Mouse (Mus musculus) 3134 (cell line): ENCODE results near the gene Rhpn2.

Source experiments
- DNase-seq: peaks from one replicate; pipeline ENCODE4 v3.0.0-alpha.2; 2011; ENCODE audit warnings: low spot score; ENCODE audit not compliant: insufficient read length; ENCODE audit errors: extremely low read depth

The Rhpn2 gene

GRCm38 (mm10) chr7:35333692-35334526, at the start of gene Rhpn2:
Gene Rhpn2, plus strand, starts transcription at chr7:35334170.
- peak; percentile 99 for DNase-seq

DNA sequence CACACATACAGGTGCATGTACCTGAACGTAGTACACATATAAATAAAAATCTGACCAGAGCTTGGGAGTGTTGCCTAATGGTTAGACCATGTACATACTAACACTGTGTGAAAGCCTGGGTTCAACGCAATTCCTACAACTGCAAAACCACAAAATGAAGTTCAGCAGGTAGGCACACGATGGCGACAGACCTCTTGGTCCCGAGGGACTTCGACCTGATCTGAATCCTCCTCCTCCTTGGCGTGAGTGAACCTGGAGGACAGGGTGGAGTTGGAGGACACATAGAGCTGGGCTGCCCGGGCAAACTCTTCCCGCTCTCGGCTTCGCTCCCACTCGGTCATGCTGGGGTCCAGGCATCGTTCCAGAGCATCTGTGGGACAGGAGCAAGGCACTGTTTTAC, 40.5 kb upstream of the Rhpn2 start:
- DNase-seq, result no peak

GRCm38 (mm10) chr7:35295631-35296030, 38.3 kb upstream of the Rhpn2 start:
- DNase-seq, result no peak

- DNase-seq, result no peak
Measured at GRCm38 (mm10) chr7:35297886-35298285, 36.1 kb upstream of the Rhpn2 start.

GRCm38 (mm10) chr7:35299656-35300055, 34.3 kb upstream of the Rhpn2 start:
- DNase-seq, result no peak

- DNase-seq, result no peak
Measured at GRCm38 (mm10) chr7:35300792-35301191, 33.2 kb upstream of the Rhpn2 start.

DNA sequence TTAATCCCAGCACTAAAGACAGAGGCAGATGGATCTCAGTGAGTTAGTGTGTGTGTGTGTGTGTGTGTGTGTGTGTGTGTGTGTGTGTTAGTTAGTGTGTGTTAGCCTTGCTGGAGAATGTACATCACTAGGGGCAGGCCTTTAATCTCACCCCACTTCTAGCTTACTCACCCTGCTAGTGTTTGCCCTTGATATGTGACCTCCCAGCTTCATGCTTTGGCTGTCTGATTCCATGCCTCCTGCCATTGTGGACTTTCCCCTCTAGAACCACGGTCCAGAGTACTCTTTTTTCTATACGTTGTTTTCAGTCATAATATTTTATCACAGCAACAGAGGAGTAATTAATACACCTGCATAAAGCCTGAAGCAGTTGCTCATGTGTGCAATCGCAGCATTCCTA, 22.8 kb upstream of the Rhpn2 start:
- no peak for DNase-seq

DNA sequence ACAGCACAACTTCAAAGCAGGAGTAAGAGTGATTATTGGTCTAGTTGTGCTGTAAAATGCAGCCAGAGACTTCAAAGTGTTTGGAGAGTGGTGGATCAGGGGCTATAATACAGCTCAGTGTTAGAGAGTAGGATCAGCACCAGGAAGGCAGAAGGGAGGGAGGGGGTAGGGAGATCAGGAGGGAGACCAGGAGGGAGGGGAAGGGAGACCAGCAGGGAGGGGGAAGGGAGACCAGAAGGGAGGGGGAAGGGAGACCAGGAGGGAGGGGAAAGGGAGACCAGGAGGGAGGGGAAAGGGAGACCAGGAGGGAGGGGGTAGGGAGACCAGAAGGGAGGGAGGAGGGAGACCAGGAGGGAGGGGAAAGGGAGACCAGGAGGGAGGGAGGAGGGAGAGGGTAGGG, 19.8 kb upstream of the Rhpn2 start:
- DNase-seq, result no peak

DNA sequence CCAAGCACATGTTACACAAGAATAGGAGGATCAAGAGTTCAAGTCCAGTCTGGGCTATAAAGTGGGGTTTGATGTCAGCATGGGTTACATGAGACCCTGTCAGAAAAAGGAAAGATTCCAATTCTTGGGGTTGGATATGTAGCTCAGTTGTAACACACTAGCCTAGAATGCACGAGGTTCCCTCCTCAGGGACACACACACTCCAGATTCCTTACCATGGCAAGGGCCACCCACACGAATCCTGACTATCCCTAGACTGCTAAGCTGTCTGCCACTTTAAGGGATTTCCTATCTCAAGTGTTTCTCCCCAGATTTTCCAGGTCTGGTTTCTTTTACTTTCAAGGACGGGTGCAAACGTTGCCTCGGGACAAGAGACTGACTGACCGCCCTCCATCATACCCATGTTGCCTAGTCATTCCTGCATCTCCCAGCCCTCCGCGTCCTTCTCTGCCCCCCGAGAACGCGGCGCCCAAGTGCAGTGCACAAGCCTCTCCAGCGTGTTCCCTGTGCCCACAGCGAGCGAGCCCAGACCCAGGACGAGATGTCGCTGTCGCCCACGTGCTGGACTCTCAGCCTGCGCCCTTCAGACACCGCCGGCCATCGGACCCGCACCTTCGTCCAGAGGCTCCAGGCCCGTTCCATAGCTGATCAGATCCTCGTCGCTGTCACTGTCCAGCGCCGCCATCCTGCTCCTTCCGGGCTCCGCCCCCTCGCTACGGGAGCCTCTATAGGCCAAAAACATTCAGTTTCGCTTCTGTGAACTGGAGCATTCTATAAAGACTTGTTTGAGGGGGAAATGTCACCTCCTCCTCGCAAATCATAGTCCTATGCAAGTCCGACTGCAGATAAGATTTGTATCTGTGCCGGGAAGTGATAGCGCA, 16.0 kb upstream of the Rhpn2 start, which contains the start of gene Gpatch1:
Gene Gpatch1 (minus strand): TSS at position 712 of the 881 bp plus-strand sequence.
- peak; percentile 78 for DNase-seq

DNA sequence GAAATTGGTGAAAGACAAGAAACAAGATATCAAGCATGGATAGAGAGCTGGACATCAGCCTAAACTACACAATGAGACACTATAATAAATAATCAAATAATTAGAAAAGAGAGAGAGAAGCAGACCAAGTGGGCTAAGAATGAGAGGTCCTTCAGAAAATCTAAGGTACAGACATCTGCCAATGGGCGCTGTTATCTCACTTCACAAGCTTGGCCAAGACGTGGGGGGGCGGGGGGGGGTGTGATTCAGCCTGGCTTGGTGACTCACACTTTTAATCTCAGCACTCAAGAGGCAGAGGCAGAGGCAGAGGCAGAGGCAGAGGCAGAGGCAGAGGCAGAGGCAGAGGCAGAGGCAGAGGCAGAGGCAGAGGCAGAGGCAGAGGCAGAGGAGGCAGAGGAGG, 14.7 kb upstream of the Rhpn2 start:
- peak; percentile 31 for DNase-seq

GRCm38 (mm10) chr7:35319755-35320154, 14.2 kb upstream of the Rhpn2 start:
- peak; percentile 22 for DNase-seq

- DNase-seq, result no peak
Measured at GRCm38 (mm10) chr7:35322161-35322560, 11.8 kb upstream of the Rhpn2 start.

DNA sequence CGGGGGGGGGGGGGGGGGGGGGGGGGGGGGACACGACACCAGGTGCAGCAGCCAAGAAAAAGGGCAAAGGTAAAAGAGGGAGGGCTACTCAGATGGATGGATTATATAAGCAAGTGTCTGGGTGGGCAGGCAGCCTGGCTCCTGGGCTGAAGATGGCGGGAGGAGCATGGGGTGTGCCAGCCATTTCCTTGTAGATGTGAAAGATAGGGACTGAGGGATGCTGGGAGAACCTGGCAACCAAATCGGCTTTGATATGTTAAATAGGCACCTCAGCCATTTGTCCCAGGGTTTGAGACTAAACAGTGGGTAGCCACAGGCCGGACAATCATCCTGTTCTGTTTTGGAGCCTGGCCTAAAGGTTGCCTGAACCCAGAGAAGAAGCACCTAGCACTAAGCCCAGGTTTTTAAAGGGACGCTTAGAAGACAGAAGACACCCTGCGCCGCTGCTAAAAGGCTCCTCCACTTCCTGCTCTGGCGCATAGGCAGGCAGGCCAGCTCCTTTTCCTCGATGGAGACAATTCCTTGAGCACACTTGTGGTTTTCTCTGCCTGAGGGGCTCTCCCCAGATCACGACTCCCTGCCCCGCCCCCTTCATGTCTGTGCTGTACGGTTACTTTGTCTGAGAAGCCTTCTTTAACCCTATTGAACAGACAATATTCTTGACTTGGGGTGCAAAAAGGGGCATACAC, 11.1 kb upstream of the Rhpn2 start:
- no peak for DNase-seq

DNA sequence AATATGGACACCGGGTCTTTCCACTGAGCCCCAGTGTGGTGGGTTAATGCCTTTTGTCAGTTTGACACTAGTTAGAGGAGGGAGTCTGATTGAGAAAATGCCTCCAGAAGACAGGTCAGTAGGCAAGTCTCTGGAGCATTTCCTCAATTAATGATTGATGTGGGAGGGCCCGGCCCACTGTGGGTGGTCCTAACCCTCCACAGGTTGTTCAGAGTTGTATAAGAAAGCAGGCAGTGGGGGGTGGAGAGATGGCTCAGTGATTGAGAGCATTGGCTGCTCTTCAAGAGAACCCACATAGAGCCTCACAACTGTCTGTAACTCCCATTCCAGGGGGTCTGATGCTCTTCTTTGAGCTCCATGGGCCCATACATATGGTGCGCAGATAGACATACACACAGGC, 2.4 kb upstream of the Rhpn2 start:
- no peak for DNase-seq

- DNase-seq, result no peak
Measured at GRCm38 (mm10) chr7:35333231-35333651, 729 bp upstream of the Rhpn2 start.

- DNase-seq, result no peak
Measured at GRCm38 (mm10) chr7:35334527-35335452, 820 bp downstream of the Rhpn2 start.

- DNase-seq, result no peak
Measured at GRCm38 (mm10) chr7:35340196-35340595, 6.2 kb downstream of the Rhpn2 start.

DNA sequence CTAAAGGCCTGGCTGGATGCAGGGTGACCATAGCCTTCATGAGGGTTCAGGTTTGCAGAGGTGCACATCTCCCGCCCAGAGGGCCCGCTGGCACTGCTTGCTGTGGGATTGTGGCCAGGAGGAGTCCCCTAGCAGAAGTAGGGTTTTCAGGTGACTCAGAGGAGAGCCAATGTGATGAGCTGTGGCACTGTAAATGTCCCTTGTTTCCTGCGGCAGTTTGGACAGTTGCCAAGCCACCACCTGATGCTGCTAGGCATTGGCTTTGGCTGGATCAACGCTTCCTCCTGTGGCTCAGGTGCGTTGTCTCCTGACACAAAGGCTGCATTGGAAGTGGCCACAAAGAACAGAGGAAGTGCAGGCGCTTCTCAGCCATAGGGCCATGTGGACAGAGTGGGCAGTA, 7.3 kb downstream of the Rhpn2 start:
- peak; percentile 39 for DNase-seq

DNA sequence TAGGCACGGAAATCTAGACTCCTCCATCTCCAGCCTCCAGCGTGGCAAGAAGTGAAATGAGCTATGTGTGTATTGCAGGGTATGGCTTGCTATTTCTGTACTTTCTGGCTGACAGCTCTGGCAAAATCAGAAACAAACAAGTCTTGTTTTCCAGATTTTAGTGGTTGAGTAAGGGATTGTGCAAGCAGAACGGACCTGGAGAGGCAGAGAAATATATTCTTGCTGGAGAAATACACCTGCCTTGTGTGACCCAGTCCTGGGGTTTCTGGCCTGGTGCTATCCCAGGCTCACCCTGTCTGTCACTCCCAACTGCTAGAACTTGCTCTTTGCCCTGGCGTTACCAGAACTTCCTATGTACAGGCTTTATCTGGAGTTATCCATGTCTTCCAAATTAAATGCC, 8.5 kb downstream of the Rhpn2 start:
- DNase-seq, result no peak

DNA sequence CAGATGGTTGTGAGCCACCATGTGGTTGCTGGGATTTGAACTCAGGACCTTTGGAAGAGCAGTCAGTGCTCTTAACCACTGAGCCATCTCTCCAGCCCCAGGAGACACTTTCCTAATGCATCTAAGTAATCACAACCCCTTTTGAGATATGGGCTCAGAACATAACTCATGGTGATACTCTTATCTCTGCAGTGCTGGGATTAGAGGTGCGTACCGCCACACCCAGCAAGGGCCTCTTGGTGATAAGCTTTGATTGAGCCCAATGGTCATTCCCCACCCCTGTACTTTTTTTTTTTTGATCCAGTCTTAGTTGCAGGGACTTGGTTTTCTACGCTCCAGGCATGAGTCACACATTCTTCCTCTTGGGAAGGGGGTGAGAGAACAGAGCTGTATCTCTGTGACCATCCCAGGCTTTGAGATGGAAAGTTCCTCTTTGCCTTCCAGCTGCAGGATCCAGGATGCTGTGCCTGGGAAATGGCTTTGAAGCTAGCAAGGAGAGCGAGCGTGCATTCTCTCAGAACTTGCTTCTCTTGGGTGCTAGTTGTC, 10.9 kb downstream of the Rhpn2 start:
- peak; percentile 26 for DNase-seq
